Mouse (Mus musculus): ENCODE measurements around the gene Rnf157. TPM values are rescaled to one million over a fixed set of nuclear protein-coding genes. Genes with fewer than 3 reads are reported as not detected.

Gene Rnf157
- total RNA-seq, 1 experiment = 3.7 TPM

DNA sequence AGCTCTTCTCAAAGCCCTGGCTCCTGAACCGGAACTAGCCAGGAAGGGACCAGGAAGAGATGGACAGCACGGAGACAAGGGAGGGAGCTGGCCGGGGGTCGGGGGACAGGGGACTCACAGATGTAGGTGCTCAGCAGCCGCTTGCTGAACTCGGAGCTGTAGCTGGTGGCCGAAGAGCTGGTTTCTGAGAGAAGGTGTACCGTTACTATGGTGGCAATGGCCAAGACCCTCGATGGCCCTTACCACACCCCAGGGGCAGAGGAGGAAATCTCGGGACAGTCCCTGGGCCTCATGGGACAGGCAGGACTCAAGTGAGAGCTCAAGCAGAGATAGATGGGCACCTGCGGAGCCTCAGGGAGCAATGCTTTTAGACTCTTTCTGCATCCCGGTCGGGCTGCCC lies 120.4 kb downstream of the Rnf157 start:
- no peak for DNase-seq (ENCODE audit: low read depth, low spot score)
- Histone ChIP-seq H3K36me3 (ENCODE audit: control insufficient read depth, insufficient read depth, low read length, poor library complexity, severe bottlenecking) (peaks cover 3% of the 10 kb centered on the region; the same call in 1 of the 2 replicates), H3K4me3 (ENCODE audit: insufficient read depth in 1 of 2, low read depth in 1 of 2, low read length in 2 of 2, poor library complexity in 1 of 2, severe bottlenecking in 1 of 2) (no peak overlapping the region), H3K9me3 (ENCODE audit: control insufficient read depth, insufficient read depth, low read depth, low read length) (no peaks in the 10 kb centered on the region), H3K9ac (ENCODE audit: insufficient read depth, low read depth, low read length, poor library complexity, severe bottlenecking) (no peak overlapping the region), H3K4me1 (ENCODE audit: control insufficient read depth in 2 of 2, insufficient read depth in 2 of 2, low read length in 2 of 2, poor library complexity in 1 of 2) (peaks cover 0 to 8% of the 10 kb centered on the region in 2 experiments; a peak in 2 of 4 replicates), H3K27ac (ENCODE audit: insufficient read depth, low read depth, low read length, poor library complexity, severe bottlenecking) (no peak overlapping the region)
- in situ Hi-C loops (cut with MboI; ENCODE audit: low sequenced_read_pairs in 2 of 2, unreplicated experiment in 2 of 2) = no loop called here
- no peak for TF ChIP-seq HCFC1 (IDR thresholded peaks at IDR 0.05; ENCODE audit: borderline replicate concordance, insufficient read depth, low read length)

DNA sequence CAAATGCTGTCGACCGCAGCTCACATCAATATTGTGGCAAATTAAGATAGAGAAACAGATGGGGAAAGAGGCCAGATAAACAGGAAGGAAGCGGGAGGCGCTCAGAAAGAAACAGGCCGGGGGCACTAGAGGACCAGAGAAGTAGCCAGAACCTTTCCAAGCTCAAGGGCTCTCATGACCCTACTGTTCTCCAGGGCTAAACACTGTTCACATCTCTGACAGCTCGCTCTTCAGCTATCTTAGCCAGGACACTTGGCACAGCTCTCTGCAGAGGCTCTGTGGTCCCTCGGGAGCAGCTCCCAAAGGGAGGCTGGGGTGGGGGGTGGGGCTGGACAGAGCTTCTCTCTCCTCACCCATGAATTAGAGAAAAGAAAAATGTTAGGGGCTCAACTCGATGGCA lies 122.3 kb downstream of the Rnf157 start:
- no peak overlapping the region for H3K27ac ChIP-seq (ENCODE audit: insufficient read depth, low read depth, low read length, poor library complexity, severe bottlenecking)
- no peak for DNase-seq (ENCODE audit: low read depth, low spot score)
- no peaks in the 10 kb centered on the region for H3K9me3 ChIP-seq (ENCODE audit: control insufficient read depth, insufficient read depth, low read depth, low read length)
- no peak overlapping the region for H3K9ac ChIP-seq (ENCODE audit: insufficient read depth, low read depth, low read length, poor library complexity, severe bottlenecking)
- H3K4me1 ChIP-seq (ENCODE audit: control insufficient read depth in 2 of 2, insufficient read depth in 2 of 2, low read length in 2 of 2, poor library complexity in 1 of 2) = peaks cover 0 to 8% of the 10 kb centered on the region in 2 experiments; a peak in 2 of 4 replicates
- TF ChIP-seq ZC3H11A (IDR thresholded peaks at IDR 0.05; ENCODE audit: borderline replicate concordance, low read depth, low read length) = no peak
- no peak for TF ChIP-seq CHD2 (IDR thresholded peaks at IDR 0.05; ENCODE audit: low read depth, low read length)
- no peak for TF ChIP-seq ZNF384 (IDR thresholded peaks at IDR 0.05; ENCODE audit: low read depth, low read length)
- TF ChIP-seq MAFK (IDR thresholded peaks at IDR 0.05; ENCODE audit: insufficient read depth, low read depth, low read length) = no peak
- TF ChIP-seq HCFC1 (IDR thresholded peaks at IDR 0.05; ENCODE audit: borderline replicate concordance, insufficient read depth, low read length) = no peak
- in situ Hi-C loops (cut with MboI; ENCODE audit: low sequenced_read_pairs in 2 of 2, unreplicated experiment in 2 of 2) = no loop called here
- peaks cover 3% of the 10 kb centered on the region; the same call in 1 of the 2 replicates for H3K36me3 ChIP-seq (ENCODE audit: control insufficient read depth, insufficient read depth, low read length, poor library complexity, severe bottlenecking)
- no peak overlapping the region for H3K4me3 ChIP-seq (ENCODE audit: insufficient read depth in 1 of 2, low read depth in 1 of 2, low read length in 2 of 2, poor library complexity in 1 of 2, severe bottlenecking in 1 of 2)

DNA sequence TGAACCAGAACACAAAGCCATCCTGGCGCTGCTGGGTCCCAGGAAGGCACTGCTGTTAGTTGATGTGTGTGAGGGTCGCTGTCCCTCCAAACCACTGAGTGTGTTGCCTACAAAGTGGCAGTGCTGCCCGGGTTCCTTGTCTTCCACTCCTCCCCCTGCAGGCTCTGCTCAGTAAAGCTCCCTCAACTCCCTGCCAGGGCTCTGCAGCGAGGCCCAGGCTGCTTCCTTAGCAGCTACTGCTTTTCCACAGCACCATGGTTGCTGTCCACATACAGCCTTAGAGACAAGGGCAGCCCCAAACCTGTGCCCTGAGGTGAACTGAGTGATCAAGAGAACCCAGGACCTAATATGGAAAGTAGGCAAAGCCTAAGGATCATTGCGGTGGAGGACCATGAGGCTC lies 125.5 kb downstream of the Rnf157 start:
- no peak overlapping the region for H3K9ac ChIP-seq (ENCODE audit: insufficient read depth, low read depth, low read length, poor library complexity, severe bottlenecking)
- H3K27ac ChIP-seq (ENCODE audit: insufficient read depth, low read depth, low read length, poor library complexity, severe bottlenecking) = no peak overlapping the region
- H3K4me1 ChIP-seq (ENCODE audit: control insufficient read depth in 2 of 2, insufficient read depth in 2 of 2, low read length in 2 of 2, poor library complexity in 1 of 2) = peaks cover 4 to 7% of the 10 kb centered on the region in 2 experiments; a peak in 2 of 4 replicates
- no peak for DNase-seq (ENCODE audit: low read depth, low spot score)
- no peak for TF ChIP-seq ZNF384 (IDR thresholded peaks at IDR 0.05; ENCODE audit: low read depth, low read length)
- no peak for TF ChIP-seq CHD2 (IDR thresholded peaks at IDR 0.05; ENCODE audit: low read depth, low read length)
- TF ChIP-seq ZC3H11A (IDR thresholded peaks at IDR 0.05; ENCODE audit: borderline replicate concordance, low read depth, low read length) = no peak
- no peak for TF ChIP-seq HCFC1 (IDR thresholded peaks at IDR 0.05; ENCODE audit: borderline replicate concordance, insufficient read depth, low read length)
- no peak for TF ChIP-seq MAFK (IDR thresholded peaks at IDR 0.05; ENCODE audit: insufficient read depth, low read depth, low read length)
- no peaks in the 10 kb centered on the region for H3K9me3 ChIP-seq (ENCODE audit: control insufficient read depth, insufficient read depth, low read depth, low read length)
- peaks cover 3% of the 10 kb centered on the region; the same call in 1 of the 2 replicates for H3K36me3 ChIP-seq (ENCODE audit: control insufficient read depth, insufficient read depth, low read length, poor library complexity, severe bottlenecking)
- no peak overlapping the region for H3K4me3 ChIP-seq (ENCODE audit: insufficient read depth in 1 of 2, low read depth in 1 of 2, low read length in 2 of 2, poor library complexity in 1 of 2, severe bottlenecking in 1 of 2)
- in situ Hi-C loops (cut with MboI; ENCODE audit: low sequenced_read_pairs in 2 of 2, unreplicated experiment in 2 of 2) = no loop called here

Other genes with a start within 250 kb of the Rnf157 start
- 29.4 and 32.1 TPM in 2 replicates for gene Fbf1, start 244.9 kb downstream of the Rnf157 start, total RNA-seq (2012; rRNA removed)
- 17.0 and 19.1 TPM in 2 replicates for gene Ten1, start 214.2 kb downstream of the Rnf157 start, total RNA-seq (2012; rRNA removed)
- 11.2 and 16.5 TPM in 2 replicates for gene Acox1, start 214.0 kb downstream of the Rnf157 start, total RNA-seq (2012; rRNA removed)
- gene Evpl, start 175.0 kb downstream of the Rnf157 start, total RNA-seq (2012; rRNA removed) = 2.9 and 4.5 TPM in 2 replicates
- 33.4 and 38.2 TPM in 2 replicates for gene Srp68, start 138.8 kb downstream of the Rnf157 start, total RNA-seq (2012; rRNA removed)
- gene Galr2, start 132.1 kb downstream of the Rnf157 start, total RNA-seq (2012; rRNA removed) = 1.8 and 3.3 TPM in 2 replicates
- 25.5 and 26.4 TPM in 2 replicates for gene Exoc7, start 105.8 kb downstream of the Rnf157 start, total RNA-seq (2012; rRNA removed)
- gene Foxj1, start 77.6 kb downstream of the Rnf157 start, total RNA-seq (2012; rRNA removed) = 0.67 and 1.2 TPM in 2 replicates
- gene Ubald2, start 21.1 kb upstream of the Rnf157 start, total RNA-seq (2012; rRNA removed) = 106 and 117 TPM in 2 replicates
- 0.22 and 0.37 TPM in 2 replicates for gene Qrich2, start 53.2 kb upstream of the Rnf157 start, total RNA-seq (2012; rRNA removed)
- gene Prpsap1, start 81.2 kb upstream of the Rnf157 start, total RNA-seq (2012; rRNA removed) = 100 and 121 TPM in 2 replicates
- 2.1 and 2.3 TPM in 2 replicates for gene Sphk1, start 117.9 kb upstream of the Rnf157 start, total RNA-seq (2012; rRNA removed)
- gene Ube2o, start 168.4 kb upstream of the Rnf157 start, total RNA-seq (2012; rRNA removed) = 45.2 and 50.0 TPM in 2 replicates
- 0.16 and 0.94 TPM in 2 replicates for gene Aanat, start 173.4 kb upstream of the Rnf157 start, total RNA-seq (2012; rRNA removed)
- gene Rhbdf2, start 214.0 kb upstream of the Rnf157 start, total RNA-seq (2012; rRNA removed) = 29.3 and 53.8 TPM in 2 replicates
- gene Prcd, start 240.5 kb upstream of the Rnf157 start, total RNA-seq (2012; rRNA removed) = 2.0 and 2.2 TPM in 2 replicates
- 0.37 and 0.40 TPM in 2 replicates for gene Cygb, start 241.3 kb upstream of the Rnf157 start, total RNA-seq (2012; rRNA removed)

Measured in ES-E14 (cell line).